Comparison of ENCODE assay signal across 21 mouse cellular contexts in genomic region chr4:100401078-100401477, GRCm38 (mm10).
DNase-seq lines count a peak whose midpoint lies in the region; ATAC-seq and TF ChIP-seq lines count a peak whose summit lies in the region.
"Had no signal": no experiment of that assay in that cellular context is flagged by ENCODE, and none has a peak within 500 bp of the region (broad histone marks: within the 10 kb centered on the region; RNA-seq: fewer than 3 reads in every experiment).

No protein-coding gene starts in this region.

- WGBS in heart, adult 2 months, result 29% methylated on average over 3 of the region's 3 CpGs
- WGBS in heart, embryonic 12.5 days, result 40% methylated on average over 3 of the region's 3 CpGs
- WGBS in limb, embryonic 15.5 days, result 30% methylated on average over 3 of the region's 3 CpGs
- 73% methylated on average over 3 of the region's 3 CpGs for WGBS in limb, embryonic 10.5 days
- WGBS in lung, postnatal 0 days, result 12% methylated on average over 3 of the region's 3 CpGs

- no peak for ATAC-seq in heart, embryonic 12.5 days (ENCODE audit: insufficient number of reproducible peaks, low FRiP score)
- no peak for ATAC-seq in limb, embryonic 15.5 days (ENCODE audit: insufficient number of reproducible peaks, low FRiP score, low TSS enrichment, low read depth)
- no peak for ATAC-seq in lung, postnatal 0 days
- ATAC-seq: forebrain, postnatal 0 days had no signal

- peaks cover 2% of the 10 kb centered on the region; the same call in 1 of the 2 replicates for H3K4me1 ChIP-seq in heart, adult 2 months (ENCODE audit: control insufficient read depth, insufficient read depth, low read length)
- peaks cover 11% of the 10 kb centered on the region for H3K4me1 ChIP-seq in heart, embryonic 12.5 days (replicated peaks)
- peaks cover 11% of the 10 kb centered on the region for H3K4me1 ChIP-seq in limb, embryonic 15.5 days
- H3K4me1 ChIP-seq in limb, embryonic 10.5 days, result peaks cover 3% of the 10 kb centered on the region; the same call in 1 of the 2 replicates
- H3K4me1 ChIP-seq in lung, postnatal 0 days (ENCODE audit: insufficient read depth, low read depth, low read length), result peaks cover 5% of the 10 kb centered on the region; the same call in 1 of the 2 replicates
- H3K4me1 ChIP-seq: hindbrain, embryonic 15.5 days; midbrain, embryonic 12.5 days; neural tube, embryonic 15.5 days; stomach, embryonic 15.5 days had no signal

- no peak for TF ChIP-seq EP300 in heart, adult 2 months (IDR thresholded peaks at IDR 0.05; ENCODE audit: insufficient read depth, low read depth, low read length)
- 0 out of 2 replicates have a peak, but pooled peaks have one; percentile 23 for TF ChIP-seq EP300 in lung, postnatal 0 days (IDR thresholded peaks at IDR 0.05)

- H3K27me3 ChIP-seq in heart, adult 2 months (ENCODE audit: control insufficient read depth, insufficient read depth, low read length), result no peaks in the 10 kb centered on the region
- no peaks in the 10 kb centered on the region for H3K27me3 ChIP-seq in heart, embryonic 12.5 days (replicated peaks)
- peaks cover 4% of the 10 kb centered on the region; the same call in 1 of the 2 replicates for H3K27me3 ChIP-seq in limb, embryonic 15.5 days
- H3K27me3 ChIP-seq in limb, embryonic 10.5 days (ENCODE audit: low read depth, poor library complexity, severe bottlenecking), result no peaks in the 10 kb centered on the region
- H3K27me3 ChIP-seq in lung, postnatal 0 days (replicated peaks; ENCODE audit: insufficient read depth, low read length), result no peaks in the 10 kb centered on the region
- H3K27me3 ChIP-seq: hindbrain, embryonic 15.5 days; midbrain, embryonic 12.5 days; neural tube, embryonic 15.5 days; stomach, embryonic 15.5 days had no signal

- DNase-seq in heart, adult 2 months, result peak in 1 of 2 experiments; percentile 10
- DNase-seq in limb, embryonic 10.5 days (ENCODE audit: low spot score), result no peak
- peak; percentile 64 for DNase-seq in lung, postnatal 0 days (ENCODE audit: low spot score)
- no peak for DNase-seq in lung, postnatal 4 days
- peak; percentile 39 for DNase-seq in skeletal muscle tissue, adult 2 months (ENCODE audit: low read depth, low spot score)
- DNase-seq: adrenal gland, postnatal 25 days; cerebellum, adult 9-10 months; forebrain, postnatal 0 days; kidney, adult 2 months; layer of hippocampus, adult 9-11 months; right cerebral cortex, adult 18-20 months; right cerebral cortex, postnatal 4 days; thymus, postnatal 14 days had no signal

- no peaks in the 10 kb centered on the region for H3K79me2 ChIP-seq in heart, adult 2 months (replicated peaks; ENCODE audit: control insufficient read depth, insufficient read depth, low read length)

- TF ChIP-seq POLR2A in heart, adult 2 months (IDR thresholded peaks at IDR 0.05; ENCODE audit: insufficient read depth, low read depth, low read length), result no peak

- H3K4me2 ChIP-seq in heart, embryonic 12.5 days, result no peak overlapping the region
- no peak overlapping the region for H3K4me2 ChIP-seq in limb, embryonic 15.5 days
- 0 out of 2 replicates have a peak overlapping the region, but pooled peaks have one; percentile 14 for H3K4me2 ChIP-seq in lung, postnatal 0 days (replicated peaks; ENCODE audit: low read depth, low read length)
- H3K4me2 ChIP-seq: hindbrain, embryonic 15.5 days; midbrain, embryonic 12.5 days; neural tube, embryonic 15.5 days; stomach, embryonic 15.5 days had no signal

- no peaks in the 10 kb centered on the region for H3K36me3 ChIP-seq in heart, adult 2 months (ENCODE audit: control insufficient read depth, insufficient read depth, low read length)
- no peaks in the 10 kb centered on the region for H3K36me3 ChIP-seq in heart, embryonic 12.5 days
- H3K36me3 ChIP-seq in limb, embryonic 15.5 days, result no peaks in the 10 kb centered on the region
- no peaks in the 10 kb centered on the region for H3K36me3 ChIP-seq in limb, embryonic 10.5 days
- no peaks in the 10 kb centered on the region for H3K36me3 ChIP-seq in lung, postnatal 0 days (ENCODE audit: insufficient read depth, low read length)
- H3K36me3 ChIP-seq: hindbrain, embryonic 15.5 days; midbrain, embryonic 12.5 days; neural tube, embryonic 15.5 days; stomach, embryonic 15.5 days had no signal

- intact Hi-C loops in heart, adult 2 months (cut with DNase I), result loop anchor here (5.0 to 10.0 kb wide), 2 partner anchors 34 to 106 kb away; no protein-coding TSS in a partner anchor

- no peak overlapping the region for H3K9ac ChIP-seq in heart, adult 2 months (ENCODE audit: low read depth, low read length)
- H3K9ac ChIP-seq in heart, embryonic 12.5 days, result no peak overlapping the region
- no peak overlapping the region for H3K9ac ChIP-seq in limb, embryonic 15.5 days
- H3K9ac ChIP-seq in lung, postnatal 0 days (replicated peaks; ENCODE audit: low read depth), result no peak overlapping the region
- H3K9ac ChIP-seq: forebrain, postnatal 0 days; hindbrain, embryonic 15.5 days; midbrain, embryonic 12.5 days; neural tube, embryonic 15.5 days; stomach, embryonic 15.5 days had no signal

- no peaks in the 10 kb centered on the region for H3K9me3 ChIP-seq in heart, embryonic 12.5 days (replicated peaks)
- no peaks in the 10 kb centered on the region for H3K9me3 ChIP-seq in limb, embryonic 15.5 days
- no peaks in the 10 kb centered on the region for H3K9me3 ChIP-seq in limb, embryonic 10.5 days (replicated peaks)
- no peaks in the 10 kb centered on the region for H3K9me3 ChIP-seq in lung, postnatal 0 days (ENCODE audit: low read length)
- H3K9me3 ChIP-seq: embryonic facial prominence, embryonic 10.5 days; hindbrain, embryonic 15.5 days; midbrain, embryonic 12.5 days; neural tube, embryonic 15.5 days; stomach, embryonic 15.5 days had no signal

- no peak for TF ChIP-seq CTCF in heart, adult 2 months (IDR thresholded peaks at IDR 0.05)
- no peak for TF ChIP-seq CTCF in lung, postnatal 0 days (IDR thresholded peaks at IDR 0.05)

- H3K4me3 ChIP-seq in heart, adult 2 months, result no peak overlapping the region
- H3K4me3 ChIP-seq in heart, embryonic 12.5 days, result no peak overlapping the region
- H3K4me3 ChIP-seq in limb, embryonic 15.5 days, result no peak overlapping the region
- H3K4me3 ChIP-seq in limb, embryonic 10.5 days, result no peak overlapping the region
- no peak overlapping the region for H3K4me3 ChIP-seq in lung, postnatal 0 days (ENCODE audit: low read depth, low read length)
- H3K4me3 ChIP-seq: embryonic facial prominence, embryonic 10.5 days; hindbrain, embryonic 15.5 days; midbrain, embryonic 12.5 days; neural tube, embryonic 15.5 days; stomach, embryonic 15.5 days had no signal

- H3K27ac ChIP-seq in heart, adult 2 months, result peak overlapping the region; percentile 60; the same call in 1 of the 2 replicates
- H3K27ac ChIP-seq in heart, embryonic 12.5 days (ENCODE audit: poor library complexity, severe bottlenecking), result no peak overlapping the region
- 0 out of 2 replicates have a peak overlapping the region, but pooled peaks have one; percentile 18 for H3K27ac ChIP-seq in limb, embryonic 15.5 days
- no peak overlapping the region for H3K27ac ChIP-seq in limb, embryonic 10.5 days
- H3K27ac ChIP-seq in lung, postnatal 0 days (ENCODE audit: low read length), result no peak overlapping the region
- H3K27ac ChIP-seq: embryonic facial prominence, embryonic 10.5 days; hindbrain, embryonic 15.5 days; kidney, postnatal 0 days; midbrain, embryonic 12.5 days; neural tube, embryonic 15.5 days; stomach, embryonic 15.5 days had no signal

Comparison
In these comparisons a context has a peak if more than half of its experiments do, and no peak if none do; other contexts are left out.
1. DNase-seq: peak in lung, postnatal 0 days (single experiment) and skeletal muscle tissue, adult 2 months (single experiment); none in limb, embryonic 10.5 days (single experiment) and lung, postnatal 4 days (0 of 2).
2. H3K27ac ChIP-seq: peak in heart, adult 2 months (single experiment) and limb, embryonic 15.5 days (single experiment); none in heart, embryonic 12.5 days (single experiment), limb, embryonic 10.5 days (single experiment) and lung, postnatal 0 days (single experiment).